Mouse (Mus musculus) heart, postnatal 4 days (tissue): ENCODE measurements around the gene Efna5. TPM values are rescaled to one million over a fixed set of nuclear protein-coding genes. Genes with fewer than 3 reads are reported as not detected.

ENCODE experiments used
- DNase-seq: peaks from one replicate; pipeline ENCODE4 v3.0.0; 2021
- total RNA-seq, 2 experiments: library from RNA; stranded (reverse); gene quantifications; 2 replicates each; pipeline ENCODE4 v1.2.3; 2021

Gene Efna5
- total RNA-seq, 2 experiments from 2014 or later, result 39.7 to 46.1 TPM

DNA sequence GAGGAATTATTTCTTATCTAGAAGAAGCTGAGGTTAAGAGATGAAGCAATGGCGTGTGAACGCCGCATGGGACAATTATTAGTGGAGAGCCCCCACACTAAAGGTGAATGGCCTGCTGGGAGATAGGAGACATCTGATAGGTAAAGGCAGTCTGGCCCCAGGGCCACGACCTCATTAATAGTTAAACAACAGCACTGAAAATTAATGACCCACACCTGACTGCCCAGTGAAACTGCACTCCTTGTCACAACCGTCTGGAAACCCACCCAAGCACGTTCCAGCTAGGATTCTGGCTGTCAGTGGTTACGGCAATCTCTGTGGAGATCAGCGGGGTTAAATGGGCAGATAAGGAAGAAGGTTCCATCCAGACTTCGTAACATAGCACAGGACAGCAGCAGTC is 134.3 kb downstream of the Efna5 start:
- DNase-seq, result no peak

DNA sequence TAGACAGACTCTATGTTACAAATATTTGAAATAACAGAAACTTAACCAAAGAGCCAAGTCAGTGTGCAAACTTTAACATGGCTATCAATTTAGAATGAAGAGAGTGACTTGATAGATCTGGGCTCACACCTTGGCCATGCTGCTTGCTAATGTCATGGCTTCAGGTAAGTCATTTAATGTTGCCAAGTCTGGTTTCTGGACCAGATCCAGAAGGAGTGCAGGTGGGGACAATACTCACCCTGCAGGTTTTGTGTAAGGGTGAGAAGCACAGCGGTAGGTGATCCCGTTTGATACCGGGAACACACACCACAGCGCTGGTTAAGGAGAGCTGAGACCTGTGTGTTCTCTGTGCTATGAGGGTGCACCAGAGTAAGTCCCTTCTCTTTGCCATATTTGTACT is 135.8 kb downstream of the Efna5 start:
- no peak for DNase-seq

DNA sequence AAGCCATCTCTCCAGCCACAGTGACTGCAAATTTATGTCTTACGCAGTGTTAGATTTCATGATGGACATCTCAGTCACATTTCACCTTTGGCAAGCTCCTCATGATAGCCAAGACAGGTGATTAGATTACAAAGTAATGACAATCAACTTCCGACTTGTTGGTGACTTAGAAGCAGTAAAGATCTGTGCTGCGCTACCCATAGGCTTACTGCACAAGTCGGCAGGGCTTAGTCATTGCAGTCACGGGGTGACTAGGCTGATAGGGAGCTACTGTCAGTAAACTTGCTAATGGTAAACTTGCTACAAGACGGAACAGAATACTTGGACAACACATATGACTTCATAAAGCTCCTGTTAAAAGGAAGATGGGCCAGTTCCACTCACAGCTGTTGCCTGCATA is 136.9 kb downstream of the Efna5 start:
- DNase-seq, result no peak

DNA sequence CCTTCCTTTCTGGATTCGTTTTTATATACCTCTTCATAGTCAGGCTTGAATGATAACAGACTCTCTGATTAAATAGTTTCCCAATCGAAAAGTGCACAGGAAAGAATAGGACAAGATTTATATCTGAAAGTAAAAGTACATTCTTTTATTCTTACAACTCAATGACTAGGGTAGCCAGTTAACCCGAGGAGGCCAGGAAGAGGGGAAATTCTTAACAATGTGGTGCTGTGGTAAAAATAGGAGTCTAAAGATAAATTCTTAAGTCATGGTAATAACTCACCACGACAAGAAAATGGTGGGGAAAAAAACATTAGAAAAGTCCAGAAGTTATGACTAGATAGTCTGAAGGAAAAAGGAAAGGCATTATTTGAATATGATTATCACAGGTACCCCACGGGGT is 139.4 kb downstream of the Efna5 start:
- no peak for DNase-seq

DNA sequence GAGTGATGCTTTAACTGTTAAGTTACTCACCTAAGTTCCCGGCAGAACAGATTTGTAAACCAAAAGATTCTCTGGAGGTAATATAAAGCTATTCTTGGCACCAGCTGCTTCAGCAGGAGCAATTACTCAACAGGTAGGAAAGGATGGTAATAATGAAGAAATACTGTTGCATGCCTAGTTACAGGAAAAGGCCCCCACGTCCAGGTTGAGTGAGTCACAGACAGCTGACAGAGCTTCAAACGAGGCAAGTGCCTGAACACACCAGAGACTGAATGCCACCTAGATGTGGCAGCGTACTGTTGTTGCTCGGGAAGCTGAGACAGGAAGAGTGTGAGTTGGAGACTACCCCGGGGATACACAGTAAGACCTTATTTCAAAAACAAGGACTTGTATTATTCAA is 140.1 kb downstream of the Efna5 start:
- no peak for DNase-seq

DNA sequence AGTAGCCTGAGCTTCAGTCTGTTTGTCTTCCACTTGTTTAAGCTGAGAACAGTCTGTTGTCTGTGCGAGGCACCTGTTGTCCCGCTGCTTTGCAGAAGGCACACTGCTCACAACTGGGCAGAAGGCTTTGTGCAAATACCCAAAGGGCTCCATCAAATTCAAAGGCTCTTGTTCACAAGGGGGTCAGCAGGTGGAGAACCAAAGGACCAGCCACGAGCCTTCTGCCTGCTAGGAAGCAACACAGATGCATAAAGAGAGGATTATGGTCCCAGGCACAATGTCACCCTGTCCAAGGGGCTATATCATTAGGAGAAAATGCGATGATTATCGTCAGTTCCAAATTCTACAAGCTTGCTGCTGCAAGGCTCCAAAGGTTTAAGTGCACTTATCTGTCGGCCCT is 141.1 kb downstream of the Efna5 start:
- no peak for DNase-seq

DNA sequence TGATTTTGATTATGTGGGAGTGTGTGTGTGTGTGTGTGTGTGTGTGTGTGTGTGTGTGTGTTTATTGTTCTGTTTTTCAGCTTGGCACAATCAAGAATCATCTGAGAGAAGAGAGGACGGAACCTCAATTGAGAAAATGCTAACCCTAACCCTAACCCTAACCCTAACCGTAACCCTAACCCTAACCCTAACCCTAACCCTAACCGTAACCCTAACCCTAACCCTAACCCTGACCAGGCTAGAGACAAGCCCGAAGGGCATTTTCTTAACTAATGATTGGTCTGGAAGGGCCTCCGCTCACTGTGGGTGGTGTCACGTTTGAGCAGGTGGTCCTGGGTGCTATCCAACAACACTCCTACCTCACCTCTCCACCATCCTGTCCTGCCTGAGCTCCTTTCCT is 143.7 kb downstream of the Efna5 start:
- DNase-seq, result no peak

DNA sequence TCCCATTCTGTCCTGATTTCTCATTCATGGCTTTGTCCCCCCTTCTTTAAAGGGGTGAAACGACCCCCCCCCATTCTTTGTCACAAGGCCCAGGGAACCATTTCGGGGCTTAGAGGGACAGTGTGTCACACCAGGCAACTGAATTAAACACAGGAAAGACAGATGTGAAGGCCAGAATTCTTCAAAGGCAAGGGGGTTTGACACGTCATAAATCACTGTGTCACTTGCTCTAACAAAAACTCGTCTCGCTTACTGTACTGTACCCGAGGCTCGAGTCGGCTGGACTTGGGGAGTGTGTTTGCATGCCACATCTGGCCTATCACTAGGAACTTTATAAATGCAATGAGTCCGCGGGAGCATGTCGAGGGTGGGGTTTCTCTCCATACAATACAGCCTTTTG is 145.2 kb downstream of the Efna5 start:
- DNase-seq, result no peak

DNA sequence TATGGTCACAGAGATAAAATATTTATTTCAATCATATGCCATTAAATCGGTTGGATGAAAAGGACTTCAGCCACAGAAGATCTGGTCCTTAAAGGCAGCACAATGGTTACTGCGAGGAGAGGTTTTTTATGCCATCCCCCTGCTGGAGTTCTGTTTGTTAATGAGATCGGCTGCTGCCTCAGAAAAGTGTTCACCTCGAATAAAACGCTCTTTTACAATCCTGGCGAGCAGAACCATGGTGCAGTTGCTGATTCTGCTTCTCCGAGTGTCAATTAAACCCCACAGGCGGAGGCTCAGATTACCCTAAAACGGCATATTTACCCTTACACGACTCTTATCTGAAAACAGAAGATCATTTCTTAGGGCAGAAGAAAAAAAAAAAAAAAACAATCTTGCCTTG is 146.2 kb downstream of the Efna5 start:
- no peak for DNase-seq

DNA sequence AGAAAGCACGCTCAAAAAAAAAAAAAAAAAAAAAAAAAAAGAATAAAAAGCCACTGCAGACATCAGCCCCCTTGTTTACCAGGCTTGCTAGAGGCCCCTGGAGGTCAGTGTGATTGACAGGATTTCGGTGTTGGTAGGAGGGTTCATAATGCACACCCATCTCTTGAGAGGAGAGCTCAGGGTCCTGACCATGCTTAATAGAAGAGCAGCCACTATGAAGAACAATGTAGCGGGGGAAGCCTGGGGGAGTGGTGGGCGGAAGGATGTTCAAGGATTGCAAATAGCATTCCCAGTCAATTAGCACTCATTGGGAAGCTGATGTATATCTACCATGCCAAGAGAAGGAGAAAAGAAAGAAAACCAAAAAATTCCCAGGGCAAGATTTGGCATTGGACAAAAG is 147.1 kb downstream of the Efna5 start:
- DNase-seq, result no peak

DNA sequence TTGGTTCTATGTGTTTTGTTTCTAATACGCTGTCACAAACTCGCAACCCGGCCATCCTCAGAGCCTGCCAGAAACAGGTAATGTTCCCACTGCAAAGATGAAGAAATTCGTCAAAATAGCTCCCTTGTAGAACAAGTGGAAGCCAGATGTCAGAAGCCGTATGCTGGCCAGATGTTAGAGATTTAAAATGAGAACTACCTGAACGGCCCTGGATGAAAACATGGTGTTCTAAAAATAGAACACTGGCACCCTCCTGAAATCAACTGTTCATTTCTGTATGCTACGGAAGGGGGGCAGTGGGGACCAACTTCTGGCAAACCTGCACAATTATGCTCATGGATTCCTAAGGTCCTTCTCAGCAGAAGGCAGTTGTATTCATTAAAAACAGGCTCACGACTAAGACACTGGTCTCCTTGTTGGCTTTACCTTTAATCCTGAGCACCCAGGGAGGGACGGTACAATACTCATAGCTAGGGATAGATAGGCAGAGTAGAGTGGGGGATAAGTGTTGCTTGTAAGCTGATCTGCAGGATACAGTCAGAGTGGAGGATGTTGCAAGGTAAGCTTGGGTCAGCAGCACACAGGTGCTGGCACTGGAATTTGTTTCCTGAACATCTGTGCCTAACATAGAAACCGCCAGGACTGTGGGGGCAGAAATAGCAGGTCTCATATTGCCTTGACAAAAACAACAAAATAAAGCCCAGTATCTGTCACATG is 151.2 kb downstream of the Efna5 start:
- DNase-seq, result no peak

DNA sequence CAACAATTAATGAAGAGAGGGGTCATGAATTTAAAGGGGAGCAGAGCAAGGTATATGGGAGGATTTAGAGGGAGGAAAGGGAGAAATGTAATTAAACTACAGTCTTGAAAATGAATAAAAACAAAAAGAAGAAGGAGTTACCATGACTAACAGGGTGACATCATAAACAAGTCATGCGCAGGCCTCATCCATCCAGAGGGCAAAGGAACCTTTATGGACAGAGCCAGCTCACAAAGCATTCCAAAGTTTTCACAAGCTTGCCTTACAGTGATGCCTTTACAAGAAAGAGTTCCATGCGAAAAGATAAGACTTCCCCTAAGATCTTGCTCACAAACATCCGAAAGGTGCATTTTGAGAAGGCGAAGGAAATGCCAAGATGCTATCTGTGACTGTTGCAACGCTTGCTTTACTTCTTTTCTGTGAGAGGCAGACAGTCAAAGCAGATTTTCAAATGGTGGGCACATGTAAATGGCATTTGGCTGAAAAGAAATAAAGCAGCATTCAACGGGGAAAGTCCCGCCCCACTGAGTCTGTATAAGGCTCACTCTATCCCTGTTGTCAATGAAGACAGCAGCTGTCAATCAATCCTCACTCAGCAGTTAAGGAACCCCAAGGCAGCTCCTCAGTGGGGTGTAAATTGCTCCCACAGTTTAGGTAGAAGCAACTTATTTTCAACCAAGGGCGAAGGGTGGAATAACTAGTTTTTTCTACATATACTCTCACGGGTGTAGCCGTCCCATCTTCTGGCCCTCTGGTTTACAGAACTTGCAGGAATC is 152.8 kb downstream of the Efna5 start:
- no peak for DNase-seq

DNA sequence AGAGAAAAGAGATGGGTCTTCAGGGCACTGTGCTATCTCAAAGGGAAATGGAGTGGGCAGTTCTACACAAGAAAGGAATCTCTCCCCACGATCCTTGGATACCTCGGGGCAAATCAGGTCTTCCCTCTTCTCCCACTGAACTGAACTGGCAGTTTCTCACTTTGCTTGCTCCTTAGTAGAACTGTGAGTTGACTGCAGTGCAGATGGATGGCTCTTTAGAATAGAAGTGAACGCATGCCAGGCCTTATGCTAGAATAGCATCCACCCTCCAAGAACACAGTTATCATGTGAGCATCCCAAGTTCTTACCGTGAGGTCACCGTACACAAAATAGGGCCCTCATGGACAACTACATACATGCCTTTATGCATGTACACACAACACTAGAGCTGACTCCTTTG is 155.0 kb downstream of the Efna5 start:
- DNase-seq, result no peak

DNA sequence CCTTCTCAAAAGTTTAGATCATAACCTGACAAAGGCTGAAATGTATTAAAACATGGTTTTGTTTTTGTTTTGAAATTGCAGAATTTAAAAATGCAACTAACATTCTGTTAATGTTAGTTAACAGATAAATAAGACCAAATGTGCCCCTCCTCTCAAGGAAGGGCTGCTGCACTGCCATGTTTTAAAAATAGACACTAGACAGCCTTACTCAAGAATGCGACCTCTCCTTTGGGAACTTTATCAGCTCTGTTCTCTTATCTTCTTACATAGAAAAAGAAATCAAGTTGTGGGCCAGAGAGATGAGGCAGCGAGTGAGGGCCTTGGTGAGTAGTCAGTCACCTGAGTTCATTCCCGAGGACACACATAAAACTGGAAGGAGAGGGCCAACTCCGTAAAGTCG is 158.2 kb downstream of the Efna5 start:
- no peak for DNase-seq

DNA sequence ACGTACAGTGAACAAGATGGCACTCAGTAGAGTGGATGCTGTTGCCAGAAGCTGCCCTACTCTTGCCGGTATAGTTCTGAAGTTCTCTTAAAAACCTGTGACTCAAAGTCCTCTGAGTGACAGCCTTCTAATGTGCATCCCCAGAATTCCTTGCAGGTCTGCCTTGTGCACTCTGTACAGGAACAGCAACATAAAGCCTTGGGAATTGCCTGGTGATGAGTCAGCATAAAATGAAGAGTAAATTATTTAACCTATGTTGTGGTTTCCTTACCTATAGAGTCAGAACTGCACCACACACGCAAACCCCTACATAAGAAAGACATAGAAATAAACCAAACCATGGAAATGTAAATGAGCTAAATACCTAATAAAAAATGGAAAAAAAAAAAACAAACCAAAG is 159.5 kb downstream of the Efna5 start:
- no peak for DNase-seq

DNA sequence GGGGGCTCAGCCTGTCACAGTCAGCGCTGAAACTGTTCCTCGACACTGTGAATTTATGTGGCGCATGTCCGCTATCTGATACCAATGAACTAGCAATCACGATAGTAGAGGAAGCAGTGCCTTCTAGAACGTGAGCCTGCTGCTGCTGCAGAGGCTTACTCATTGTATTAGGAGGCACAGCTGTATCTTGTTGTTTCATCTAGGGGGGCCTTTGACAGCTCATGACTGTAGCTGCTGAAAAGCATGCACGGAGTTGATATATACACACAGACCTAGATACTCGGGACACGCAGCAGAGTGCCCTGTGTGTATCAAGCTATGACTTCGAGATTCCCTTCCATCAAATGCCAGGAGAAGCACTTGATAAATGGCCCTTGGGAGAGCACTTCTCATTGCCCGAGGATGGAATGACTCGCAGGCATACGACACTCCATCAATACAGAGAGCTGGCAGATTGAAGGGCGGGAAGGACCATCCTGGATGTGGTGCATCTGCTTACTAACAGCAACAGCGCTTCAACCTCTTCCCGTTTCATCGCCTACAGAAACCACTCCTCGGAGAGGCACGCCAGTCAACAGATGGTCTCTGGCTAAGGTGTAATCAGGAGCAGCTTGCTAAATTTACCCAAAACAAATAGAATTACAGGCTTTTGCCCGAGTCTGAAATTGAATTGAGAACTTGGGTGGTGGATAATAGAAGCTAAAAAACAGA is 160.2 kb downstream of the Efna5 start:
- no peak for DNase-seq

DNA sequence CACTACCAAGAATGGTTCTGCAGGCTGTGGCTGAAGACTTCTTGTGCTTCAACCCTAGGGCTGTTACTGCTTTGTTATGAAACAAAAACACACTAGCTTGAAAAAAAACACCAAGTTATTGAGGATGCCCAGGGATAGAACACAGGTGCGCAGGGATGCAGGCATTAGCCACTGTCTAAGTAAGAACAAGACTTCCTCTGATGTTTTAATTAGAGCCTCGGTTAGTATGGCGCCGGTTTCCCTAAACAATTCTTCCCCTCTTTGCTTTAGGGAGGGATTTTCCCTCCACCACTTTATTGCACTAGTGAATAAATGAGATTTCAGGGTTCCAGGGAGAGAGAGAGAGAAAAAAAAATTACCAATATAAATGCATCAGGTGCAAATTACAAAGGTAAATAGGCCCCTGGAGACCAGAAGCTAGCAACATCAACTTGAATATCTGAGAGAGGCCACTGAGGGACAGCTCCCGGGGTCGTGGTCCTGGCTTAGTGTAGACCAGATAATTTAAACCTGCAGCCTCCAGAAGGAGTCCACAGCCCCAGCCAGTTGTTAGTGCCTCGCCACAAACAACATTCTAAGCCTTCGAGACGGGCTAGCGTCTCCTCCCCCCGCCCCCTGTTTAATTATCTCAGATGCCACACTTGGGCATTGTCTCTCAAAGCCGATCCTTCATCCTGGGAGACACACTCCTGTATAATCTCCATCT is 163.5 kb downstream of the Efna5 start:
- DNase-seq, result no peak

DNA sequence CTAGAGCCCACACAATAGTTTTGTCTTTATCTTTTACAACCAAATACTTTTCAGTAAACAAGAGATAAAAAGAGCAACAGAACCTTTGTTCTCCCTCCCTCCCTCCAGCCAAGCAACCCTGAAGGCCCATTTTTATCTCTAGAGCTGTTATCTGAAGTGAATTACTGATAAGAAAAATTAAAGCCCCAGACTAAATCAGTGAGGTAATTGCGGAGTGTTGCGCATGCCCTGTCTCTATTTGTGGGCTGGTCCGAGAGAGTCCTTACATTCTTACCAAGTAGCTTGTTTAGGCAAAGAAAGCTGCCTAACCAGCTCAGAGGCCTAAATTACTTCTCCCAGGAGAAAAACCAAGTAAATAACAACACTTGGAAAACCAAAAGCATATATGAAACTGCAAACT is 167.7 kb downstream of the Efna5 start:
- no peak for DNase-seq

DNA sequence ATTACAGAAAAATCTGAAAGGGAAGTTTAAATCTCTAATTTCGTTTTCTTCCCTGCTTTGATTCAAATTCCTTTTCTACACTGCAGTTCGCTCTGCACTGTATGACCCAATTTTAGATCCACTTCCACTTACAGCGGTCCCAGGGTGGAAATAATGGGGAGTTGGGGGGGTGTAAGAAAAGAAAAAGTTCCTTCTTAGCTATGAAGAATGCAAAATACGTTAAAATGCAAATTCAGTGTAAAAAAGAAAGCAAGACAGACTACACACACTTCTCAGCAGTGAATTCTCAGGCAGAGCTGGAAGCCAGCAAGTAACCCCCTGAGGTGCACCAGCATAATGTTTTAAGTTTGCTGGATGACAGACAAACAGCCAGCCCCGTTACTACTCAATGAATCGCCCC is 174.7 kb downstream of the Efna5 start:
- DNase-seq, result no peak

DNA sequence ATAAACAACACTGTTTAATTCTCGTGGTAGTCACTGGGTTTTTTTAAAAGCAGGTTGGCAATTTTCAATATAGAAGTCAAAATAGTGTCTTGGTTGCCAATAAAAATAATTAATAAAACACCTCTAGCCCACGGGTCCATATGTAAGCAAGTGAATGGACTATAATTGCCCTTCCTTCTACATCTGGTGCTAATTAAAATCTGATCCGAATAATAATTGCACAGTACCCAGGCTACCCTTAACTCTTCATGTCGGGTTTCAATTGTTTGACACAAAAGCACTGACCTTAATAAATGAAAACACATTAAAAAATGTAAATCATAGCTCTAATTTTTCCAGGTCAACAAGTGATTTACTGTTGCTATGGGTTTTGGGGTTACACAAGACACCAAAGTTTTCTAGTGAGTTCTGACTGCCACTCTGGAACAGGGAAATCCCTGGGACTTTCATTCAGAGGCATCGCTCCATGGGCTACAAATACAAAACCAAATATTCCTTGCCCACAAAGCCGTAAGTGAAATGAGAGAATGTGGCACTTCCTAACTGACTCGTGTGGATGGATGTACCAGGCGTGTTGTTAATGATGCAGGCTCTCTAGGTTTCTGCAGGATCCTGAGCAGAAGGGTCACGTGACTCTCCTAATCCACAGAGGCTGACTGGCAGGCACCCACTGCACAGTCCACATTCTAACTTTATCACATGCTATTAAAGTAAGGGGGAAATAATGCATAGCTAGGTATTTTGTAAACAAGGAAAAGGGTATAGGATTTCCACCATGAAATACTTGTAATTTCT is 178.9 kb downstream of the Efna5 start:
- DNase-seq, result no peak

DNA sequence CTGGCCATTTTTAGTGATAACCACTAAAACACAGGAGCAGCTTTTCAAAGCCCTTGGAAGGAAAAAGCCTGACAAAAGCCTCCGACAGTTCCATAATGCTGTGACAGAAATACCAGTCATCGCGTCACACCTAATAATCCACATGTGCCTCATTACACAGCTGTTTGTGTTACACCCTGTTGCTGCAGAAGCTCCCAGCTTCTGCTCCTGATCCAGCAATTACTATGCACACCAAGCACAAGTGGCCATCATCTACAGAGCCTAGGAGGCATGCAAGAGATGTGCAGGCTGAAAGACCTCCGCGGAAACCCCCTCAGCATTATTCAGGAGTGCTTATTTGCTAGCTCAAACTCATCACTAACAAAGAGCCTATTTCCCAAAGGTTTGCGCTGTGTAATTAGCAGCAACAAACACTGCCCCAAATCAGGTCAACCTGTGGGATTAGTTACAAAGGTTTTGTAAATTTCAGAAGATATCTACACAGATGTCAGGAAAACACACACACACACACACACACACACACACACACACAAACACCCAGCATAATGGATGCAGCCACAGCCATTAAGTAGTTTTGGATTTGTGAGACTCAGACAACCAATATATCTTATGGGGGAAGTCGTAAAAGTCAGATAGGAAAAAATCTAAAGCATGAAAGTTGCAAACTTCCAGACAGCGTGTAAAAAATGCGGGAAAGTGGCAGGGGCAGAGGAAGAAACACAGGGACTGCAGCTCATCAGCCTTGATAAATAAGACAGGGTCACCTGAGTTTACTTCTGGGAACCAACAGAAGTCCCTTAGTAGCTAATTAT is 180.1 kb downstream of the Efna5 start:
- no peak for DNase-seq
